ENCODE assay signal across 14 mouse cellular contexts in the genomic region with DNA sequence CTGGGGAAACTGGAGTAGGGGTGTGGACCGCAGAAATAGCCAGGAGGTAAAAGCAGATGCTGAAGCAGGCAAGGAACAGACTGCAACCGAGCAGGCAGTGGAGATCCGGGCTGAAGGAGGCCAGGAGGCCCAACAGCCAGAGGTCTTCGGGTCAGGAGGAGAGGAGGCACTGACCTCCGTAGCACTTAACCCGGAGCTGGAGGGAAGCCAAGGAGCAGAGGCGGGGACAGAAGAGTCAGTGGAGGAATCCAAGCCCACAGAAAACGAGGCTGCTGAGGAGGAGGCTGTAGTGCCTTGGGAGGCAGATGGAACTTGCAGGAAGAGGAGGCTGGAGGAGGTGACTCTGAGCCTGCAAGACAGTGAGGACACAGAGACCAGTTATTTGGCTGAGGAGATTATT. TPM values are rescaled to one million over a fixed set of nuclear protein-coding genes. Genes with fewer than 3 reads are reported as not detected.
A peak's percentile ranks its signal among the peaks of the same experiment; 100 is the strongest.
DNase-seq lines count a peak whose midpoint lies in the region; ATAC-seq and TF ChIP-seq lines count a peak whose summit lies in the region.
"Had no signal": no experiment of that assay in that cellular context is flagged by ENCODE, and none has a peak within 500 bp of the region (broad histone marks: within the 10 kb centered on the region; RNA-seq: fewer than 3 reads in every experiment).

No protein-coding gene starts in this region.

- no peaks in the 10 kb centered on the region for H3K9me3 ChIP-seq in lung, postnatal 0 days (ENCODE audit: low read length)
- H3K9me3 ChIP-seq: embryonic facial prominence, embryonic 12.5 days; liver, embryonic 13.5 days had no signal

- TF ChIP-seq CTCF in gastrocnemius, adult 2 months (IDR thresholded peaks at IDR 0.05) = no peak
- no peak for TF ChIP-seq CTCF in lung, postnatal 0 days (IDR thresholded peaks at IDR 0.05)

- no peak overlapping the region for H3K9ac ChIP-seq in lung, postnatal 0 days (replicated peaks; ENCODE audit: low read depth)
- H3K9ac ChIP-seq: embryonic facial prominence, embryonic 12.5 days; forebrain, postnatal 0 days; liver, embryonic 13.5 days had no signal

- no peak overlapping the region for H3K4me3 ChIP-seq in gastrocnemius, adult 2 months
- H3K4me3 ChIP-seq in lung, postnatal 0 days (ENCODE audit: low read depth, low read length) = no peak overlapping the region
- H3K4me3 ChIP-seq: embryonic facial prominence, embryonic 12.5 days; liver, embryonic 13.5 days had no signal

- 29% methylated on average over 8 of the region's 8 CpGs for WGBS in lung, postnatal 0 days

- no peak for TF ChIP-seq EP300 in lung, postnatal 0 days (IDR thresholded peaks at IDR 0.05)

- peak overlapping the region; percentile 56 for H3K27ac ChIP-seq in gastrocnemius, adult 2 months
- 0 out of 2 replicates have a peak overlapping the region, but pooled peaks have one; percentile 15 for H3K27ac ChIP-seq in lung, postnatal 0 days (ENCODE audit: low read length)
- H3K27ac ChIP-seq: embryonic facial prominence, embryonic 12.5 days; liver, embryonic 13.5 days had no signal

- H3K27me3 ChIP-seq in lung, postnatal 0 days (replicated peaks; ENCODE audit: insufficient read depth, low read length) = no peaks in the 10 kb centered on the region

- DNase-seq in gastrocnemius, adult 2 months = peak; percentile 66
- DNase-seq in gastrocnemius, postnatal 10 days = no peak
- peak; percentile 45 for DNase-seq in adrenal gland, postnatal 14 days
- peak; percentile 74 for DNase-seq in kidney, adult 9 months
- DNase-seq in lung, postnatal 0 days (ENCODE audit: low spot score) = peak; percentile 24
- no peak for DNase-seq in thymus, postnatal 0 days (ENCODE audit: low spot score)
- no peak for DNase-seq in urinary bladder, adult 2 months (ENCODE audit: low spot score)
- DNase-seq: forebrain, postnatal 0 days; liver, embryonic 13.5 days; retina, postnatal 1 day had no signal

- no peaks in the 10 kb centered on the region; the same call in 1 of the 2 replicates for H3K4me1 ChIP-seq in lung, postnatal 0 days (ENCODE audit: insufficient read depth, low read depth, low read length)

- no peaks in the 10 kb centered on the region for H3K36me3 ChIP-seq in lung, postnatal 0 days (ENCODE audit: insufficient read depth, low read length)
- H3K36me3 ChIP-seq: embryonic facial prominence, embryonic 12.5 days; liver, embryonic 13.5 days had no signal

- ATAC-seq in lung, postnatal 0 days = no peak
- ATAC-seq in megakaryocyte, adult 5-6 weeks (ENCODE audit: poor library complexity, severe bottlenecking) = no peak
- ATAC-seq: forebrain, postnatal 0 days had no signal

- intact Hi-C loops in gastrocnemius, adult 2 months (cut with DNase I) = loop anchor here (2.0 kb wide), 1 partner anchor 50 kb away; no protein-coding TSS in a partner anchor

- H3K4me2 ChIP-seq in lung, postnatal 0 days (replicated peaks; ENCODE audit: low read depth, low read length) = no peak overlapping the region
- H3K4me2 ChIP-seq: embryonic facial prominence, embryonic 12.5 days; liver, embryonic 13.5 days had no signal

RNA-seq across cellular contexts. Expression of gene Cln3, which starts 1.2 kb away (rescaled TPM):
- 10 to 100 TPM in 1 of 2 experiments, 1 to 10 TPM in 1; 9.1 to 13.4 TPM for total RNA-seq in gastrocnemius, adult 2 months (2021)
- 10 to 100 TPM in 1 of 2 experiments, 1 to 10 TPM in 1; 6.3 to 14.3 TPM for total RNA-seq in gastrocnemius, postnatal 10 days (2021)
- total RNA-seq in adrenal gland, postnatal 14 days (2021) = 25.3 and 31.1 TPM in 2 replicates
- 33.0 and 38.3 TPM in 2 replicates for polyA plus RNA-seq in lung, postnatal 0 days (2015; fragmentation: Nextera tagmentation; extraction: Ambion mirVana)
- 28.2 and 30.2 TPM in 2 replicates for polyA plus RNA-seq in thymus, postnatal 0 days (2015; fragmentation: Nextera tagmentation; extraction: Ambion mirVana)
- polyA plus RNA-seq in urinary bladder, adult 2 months (2012; rRNA removed) = 48.1 and 53.3 TPM in 2 replicates
- 106 and 118 TPM in 2 replicates for total RNA-seq in megakaryocyte, adult 5-6 weeks (2015)
- 59.5 and 77.8 TPM in 2 replicates for total RNA-seq in megakaryocyte, adult 5-6 weeks (2017)

RNA-seq across cellular contexts. Expression of gene Apobr, which starts 2.1 kb away (rescaled TPM):
- under 1 TPM; 0.38 to 0.78 TPM for total RNA-seq in gastrocnemius, adult 2 months (2021)
- total RNA-seq in gastrocnemius, postnatal 10 days (2021) = 1 to 10 TPM in 1 of 2 experiments, under 1 TPM in 1; 0.59 to 1.0 TPM
- total RNA-seq in adrenal gland, postnatal 14 days (2021) = 2.9 and 3.5 TPM in 2 replicates
- 3.9 and 4.1 TPM in 2 replicates for polyA plus RNA-seq in lung, postnatal 0 days (2015; fragmentation: Nextera tagmentation; extraction: Ambion mirVana)
- 1.2 TPM in 2 replicates for polyA plus RNA-seq in thymus, postnatal 0 days (2015; fragmentation: Nextera tagmentation; extraction: Ambion mirVana)
- polyA plus RNA-seq in urinary bladder, adult 2 months (2012; rRNA removed) = 2.1 and 3.0 TPM in 2 replicates
- total RNA-seq in megakaryocyte, adult 5-6 weeks (2015) = 27.6 and 30.3 TPM in 2 replicates
- total RNA-seq in megakaryocyte, adult 5-6 weeks (2017) = 98.7 and 99.5 TPM in 2 replicates

RNA-seq across cellular contexts. Expression of gene Il27, which starts 7.9 kb away (rescaled TPM):
- not detected for total RNA-seq in gastrocnemius, adult 2 months (2021)
- total RNA-seq in gastrocnemius, postnatal 10 days (2021) = not detected
- not detected in 2 replicates for total RNA-seq in adrenal gland, postnatal 14 days (2021)
- 0.31 TPM in 1 of 2 replicates, not detected in the other for polyA plus RNA-seq in lung, postnatal 0 days (2015; fragmentation: Nextera tagmentation; extraction: Ambion mirVana)
- 0.54 and 0.85 TPM in 2 replicates for polyA plus RNA-seq in thymus, postnatal 0 days (2015; fragmentation: Nextera tagmentation; extraction: Ambion mirVana)
- 0.18 and 0.22 TPM in 2 replicates for polyA plus RNA-seq in urinary bladder, adult 2 months (2012; rRNA removed)
- total RNA-seq in megakaryocyte, adult 5-6 weeks (2015) = 2.5 and 2.9 TPM in 2 replicates
- 3.0 and 4.8 TPM in 2 replicates for total RNA-seq in megakaryocyte, adult 5-6 weeks (2017)
- total RNA-seq: forebrain, postnatal 0 days; heart, postnatal 14 days; layer of hippocampus, adult 8-10 months had no signal
- polyA plus RNA-seq: embryonic facial prominence, embryonic 12.5 days; forebrain, postnatal 0 days; liver, embryonic 13.5 days had no signal

RNA-seq across cellular contexts. Expression of gene Eif3c, which starts 20.6 kb away (rescaled TPM):
- 100 to 1,000 TPM; 153 to 163 TPM for total RNA-seq in gastrocnemius, adult 2 months (2021)
- 100 to 1,000 TPM; 147 to 153 TPM for total RNA-seq in gastrocnemius, postnatal 10 days (2021)
- total RNA-seq in adrenal gland, postnatal 14 days (2021) = 241 and 262 TPM in 2 replicates
- polyA plus RNA-seq in lung, postnatal 0 days (2015; fragmentation: Nextera tagmentation; extraction: Ambion mirVana) = 141 and 154 TPM in 2 replicates
- 246 and 259 TPM in 2 replicates for polyA plus RNA-seq in thymus, postnatal 0 days (2015; fragmentation: Nextera tagmentation; extraction: Ambion mirVana)
- polyA plus RNA-seq in urinary bladder, adult 2 months (2012; rRNA removed) = 85.5 and 109 TPM in 2 replicates
- 110 and 121 TPM in 2 replicates for total RNA-seq in megakaryocyte, adult 5-6 weeks (2015)
- 131 and 143 TPM in 2 replicates for total RNA-seq in megakaryocyte, adult 5-6 weeks (2017)

RNA-seq across cellular contexts. Expression of gene Nupr1, which starts 43.8 kb away (rescaled TPM):
- 10 to 100 TPM in 1 of 2 experiments, 1 to 10 TPM in 1; 8.8 to 10.9 TPM for total RNA-seq in gastrocnemius, adult 2 months (2021)
- 10 to 100 TPM; 19.0 to 25.3 TPM for total RNA-seq in gastrocnemius, postnatal 10 days (2021)
- total RNA-seq in adrenal gland, postnatal 14 days (2021) = 16.2 and 21.5 TPM in 2 replicates
- polyA plus RNA-seq in lung, postnatal 0 days (2015; fragmentation: Nextera tagmentation; extraction: Ambion mirVana) = 266 and 308 TPM in 2 replicates
- 15.1 and 16.4 TPM in 2 replicates for polyA plus RNA-seq in thymus, postnatal 0 days (2015; fragmentation: Nextera tagmentation; extraction: Ambion mirVana)
- 67.1 and 82.3 TPM in 2 replicates for polyA plus RNA-seq in urinary bladder, adult 2 months (2012; rRNA removed)
- 54.7 and 61.4 TPM in 2 replicates for total RNA-seq in megakaryocyte, adult 5-6 weeks (2015)
- total RNA-seq in megakaryocyte, adult 5-6 weeks (2017) = 108 and 126 TPM in 2 replicates

Comparison
In these comparisons a context has a peak if more than half of its experiments do, and no peak if none do; other contexts are left out.
1. DNase-seq: peak in gastrocnemius, adult 2 months (single experiment), adrenal gland, postnatal 14 days (single experiment), kidney, adult 9 months (single experiment) and lung, postnatal 0 days (single experiment); none in gastrocnemius, postnatal 10 days (single experiment), thymus, postnatal 0 days (single experiment) and urinary bladder, adult 2 months (single experiment).